Mouse (Mus musculus): Measurements from ENCODE around the gene Pdzrn4. TPM values are rescaled to one million over a fixed set of nuclear protein-coding genes. Genes with fewer than 3 reads are reported as not detected.

Gene Pdzrn4
- polyA plus RNA-seq, 2 experiments, result 1.4 to 1.9 TPM

GRCm38 (mm10) chr15:92806352-92806751 lies 409.7 kb downstream of the Pdzrn4 start:
- ATAC-seq (ENCODE audit: low FRiP score, low read depth) (no peak), DNase-seq (ENCODE audit: low spot score) (no peak)
- WGBS, result 89% methylated on average over 1 of the region's 1 CpGs
- Histone ChIP-seq H3K27ac (replicated peaks; ENCODE audit: low read depth, low read length) (no peak overlapping the region), H3K4me2 (replicated peaks; ENCODE audit: low read depth, low read length, severe bottlenecking) (no peak overlapping the region), H3K27me3 (ENCODE audit: control insufficient read depth, insufficient read depth, low read length) (no peaks in the 10 kb centered on the region), H3K36me3 (ENCODE audit: control insufficient read depth, insufficient read depth, low read length) (no peaks in the 10 kb centered on the region), H3K4me1 (ENCODE audit: control insufficient read depth, insufficient read depth, low read length) (no peaks in the 10 kb centered on the region), H3K9me3 (ENCODE audit: control insufficient read depth, low read length) (no peaks in the 10 kb centered on the region), H3K9ac (ENCODE audit: low read depth, low read length, severe bottlenecking) (no peak overlapping the region), H3K4me3 (replicated peaks; ENCODE audit: low read length) (no peak overlapping the region)
- TF ChIP-seq POLR2A (IDR thresholded peaks at IDR 0.05; ENCODE audit: borderline replicate concordance, extremely low read depth, insufficient read depth, insufficient read length), result no peak
